Mouse (Mus musculus) embryonic fibroblast, embryonic 13.5 days (primary cell): Measurements from ENCODE around the gene Epor.

Source experiments
- CTCF ChIP-seq: IDR thresholded peaks from 2 replicates; pipeline ENCODE4 v1.5.1; 2011; ENCODE audit warnings: mild to moderate bottlenecking, control low read depth, low read length, moderate library complexity, borderline replicate concordance; ENCODE audit not compliant: insufficient read depth
- POLR2A ChIP-seq: IDR thresholded peaks from 2 replicates; pipeline ENCODE4 v1.6.1; 2011; ENCODE audit warnings: low read depth, mild to moderate bottlenecking, control low read depth, low read length, moderate library complexity

DNA sequence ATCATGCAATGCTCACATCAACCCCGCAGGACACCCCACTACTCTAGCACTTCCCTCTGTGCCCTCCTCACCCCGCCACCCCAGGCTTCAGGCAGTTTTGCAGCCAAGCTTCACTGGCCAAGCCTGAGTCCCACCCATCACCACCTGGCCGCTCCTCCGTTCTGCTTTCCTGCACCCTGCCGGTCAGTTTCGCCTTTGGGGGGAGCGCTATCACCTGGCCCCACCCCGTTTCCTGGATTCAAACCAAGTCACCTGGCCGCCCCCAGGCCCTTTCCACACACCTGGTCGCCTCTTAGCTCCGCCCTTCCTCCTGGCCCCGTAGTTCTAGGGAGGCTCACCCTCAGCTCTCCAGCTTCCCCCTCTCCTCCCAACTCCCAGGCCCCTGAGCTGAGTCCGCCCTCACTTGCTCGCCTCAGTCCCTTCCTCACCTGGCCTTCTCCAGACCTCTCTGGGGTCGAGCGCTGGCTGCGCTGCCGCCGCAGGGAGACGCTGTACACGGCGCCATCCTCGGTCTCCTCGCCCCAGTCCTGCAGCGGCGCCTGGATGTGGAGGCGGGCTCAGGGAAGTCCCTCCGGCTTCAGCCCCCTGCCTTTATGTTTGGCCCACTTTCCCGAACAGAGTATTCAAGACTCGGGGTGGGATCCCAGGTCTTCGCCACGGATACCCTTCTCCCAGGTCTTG, 25.3 kb upstream of the Epor start:
- TF ChIP-seq CTCF = no peak
- no peak for TF ChIP-seq POLR2A
